Mouse (Mus musculus): ENCODE results near the gene Immp2l.

DNA sequence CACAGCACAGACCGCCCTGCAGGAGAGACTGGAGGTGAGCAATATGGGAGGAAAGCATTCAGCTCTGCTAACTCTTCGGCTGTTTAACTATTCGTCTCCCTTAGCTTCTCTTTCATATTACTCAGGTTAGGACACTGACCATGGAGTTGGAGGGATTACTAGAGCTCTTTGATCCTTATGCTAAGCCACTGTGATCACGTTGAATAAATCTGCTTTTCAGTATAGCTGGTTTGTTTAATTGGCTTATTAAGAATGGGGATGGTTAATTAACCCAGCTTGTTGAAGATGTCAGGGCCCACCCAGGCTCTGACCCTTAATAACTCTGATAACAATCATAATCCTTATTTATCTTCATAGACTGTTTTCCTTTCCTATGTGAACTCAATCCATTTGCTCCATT lies 38.1 kb upstream of the Immp2l start:
- TF ChIP-seq GATA1 (IDR thresholded peaks at IDR 0.05; ENCODE audit: borderline replicate concordance, low read length) (no peak), FLI1 (IDR thresholded peaks at IDR 0.05; ENCODE audit: low read length) (no peak)
